Mouse (Mus musculus) cerebellum, postnatal 10 days (tissue): ENCODE measurements around the gene Olfr1226.
"Not testable (repeated sequence)": the region's sequence is repeated elsewhere in the genome, so short reads cannot be mapped to it uniquely, and the experiment has no call there.

Source experiments
- DNase-seq, 2 experiments: peaks; one replicate each; pipeline ENCODE4 v3.0.0; 2021; ENCODE audit warnings: mixed read lengths in 2 of 2

Olfr1226 gene

DNA sequence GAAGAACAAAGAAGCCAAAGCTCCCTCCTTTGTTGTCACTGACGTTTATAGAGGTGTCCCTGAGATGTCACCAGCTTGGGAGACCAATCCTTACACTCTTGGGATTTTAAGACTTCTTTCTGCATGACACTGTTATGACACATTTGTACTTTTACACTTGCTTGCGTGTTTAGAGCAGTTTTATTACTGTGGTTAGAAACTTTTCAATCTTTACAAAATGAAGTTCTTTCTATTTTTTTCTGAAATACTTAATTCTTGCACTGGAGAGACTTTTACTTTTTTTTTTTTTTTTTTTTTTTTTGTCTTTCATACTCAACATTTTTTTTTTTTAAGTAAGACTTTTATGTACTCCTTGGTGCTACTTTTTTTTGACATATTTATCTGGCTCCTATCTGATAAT is at the start of gene Olfr1226:
TSS of gene Olfr1226 (minus strand) at position 101 of the 400 bp plus-strand sequence.
- no peak for DNase-seq

DNA sequence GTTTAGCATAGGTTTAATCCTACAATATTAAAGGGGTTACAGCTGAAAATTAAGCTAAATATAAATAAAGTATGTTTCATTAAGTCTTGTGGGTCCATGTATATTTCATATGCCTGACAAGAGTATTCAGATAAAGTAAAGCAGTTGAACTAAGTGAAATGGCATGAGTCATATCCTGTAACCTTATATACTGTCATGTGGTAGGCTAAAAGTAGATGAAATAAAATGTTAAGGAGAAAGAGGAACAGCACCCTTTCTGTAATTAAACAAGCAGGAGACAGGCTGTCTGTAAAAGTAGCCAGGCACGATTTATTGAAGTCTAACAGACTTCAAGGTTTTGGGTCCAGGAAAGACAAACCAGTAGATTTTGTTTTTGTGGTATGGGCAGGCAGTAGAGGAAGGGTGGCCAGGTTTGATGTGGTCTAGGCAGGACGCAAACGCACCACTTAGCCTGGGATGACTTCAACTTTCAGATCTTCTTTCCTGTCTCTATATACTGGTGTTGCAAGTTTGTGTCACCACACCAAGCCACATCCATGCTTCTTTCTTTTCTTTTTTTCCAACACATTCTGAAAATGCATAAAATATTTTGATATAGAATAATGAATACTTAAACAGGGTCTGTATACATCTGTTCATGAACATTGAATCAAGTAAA is 3.4 kb downstream of the Olfr1226 start:
- DNase-seq: no peak

DNA sequence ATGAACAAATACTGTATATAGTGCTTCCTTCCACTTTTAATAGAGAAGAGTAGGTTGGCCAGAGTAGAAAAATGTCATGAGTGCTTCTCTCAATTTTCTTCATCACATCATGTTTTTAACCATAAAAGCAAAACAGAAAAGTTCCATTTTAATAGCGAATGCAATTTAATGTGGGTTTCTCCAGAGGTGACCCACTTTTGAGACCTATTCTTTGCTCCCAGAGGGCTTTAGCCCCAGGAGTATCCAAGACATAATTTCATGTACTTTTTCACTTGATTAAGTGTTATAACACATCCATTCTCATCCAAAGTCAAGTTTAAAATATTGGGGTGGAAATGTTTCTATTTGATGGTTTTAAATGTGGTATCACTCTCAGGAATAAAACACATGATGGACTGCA is 25.3 kb downstream of the Olfr1226 start, which contains the start of gene Olfr1225:
TSS of gene Olfr1225 (minus strand) at position 101 of the 400 bp plus-strand sequence.
- no peak for DNase-seq

DNA sequence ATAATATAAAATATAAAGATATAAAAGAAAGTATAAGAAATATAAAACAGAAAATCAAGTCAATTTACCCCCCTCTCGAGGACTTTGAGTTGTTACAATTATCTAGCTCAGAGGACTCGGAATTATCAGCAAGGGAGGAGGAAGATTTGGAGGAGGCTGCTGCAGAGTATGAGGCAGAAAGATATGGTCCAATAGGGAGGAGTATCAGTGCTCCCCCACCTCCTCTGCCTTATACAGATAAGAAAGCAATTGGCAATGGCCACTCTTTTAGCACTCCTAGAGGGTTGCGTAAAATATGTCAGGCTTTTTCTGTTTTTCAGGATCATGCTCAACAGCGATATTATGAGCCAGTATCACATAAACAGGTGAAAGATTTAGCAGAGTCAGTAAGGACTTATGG is 35.1 kb downstream of the Olfr1226 start:
- not testable (repeated sequence) for DNase-seq

DNA sequence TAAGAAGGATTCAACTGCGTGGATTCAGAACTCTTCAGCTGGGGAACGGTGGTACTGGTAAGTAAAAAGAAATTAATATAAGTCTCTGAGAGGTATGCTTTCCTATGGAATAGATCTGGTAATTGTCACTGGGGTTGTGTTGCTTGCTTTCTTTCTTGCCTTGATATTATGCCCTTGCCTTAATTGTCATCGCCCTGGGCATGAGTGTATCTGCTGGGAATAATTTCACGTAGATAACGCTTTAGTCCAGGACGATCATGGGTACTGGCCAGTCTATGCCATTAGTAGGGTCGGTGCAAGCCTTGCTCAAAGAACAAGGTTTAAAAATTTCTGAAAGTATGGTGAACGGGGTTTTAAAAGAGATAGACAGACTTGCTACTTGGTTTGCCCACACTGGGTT is 35.9 kb downstream of the Olfr1226 start, which contains the start of gene Olfr1224-ps1:
TSS of gene Olfr1224-ps1 (minus strand) at position 101 of the 400 bp plus-strand sequence.
- DNase-seq: not testable (repeated sequence)

DNA sequence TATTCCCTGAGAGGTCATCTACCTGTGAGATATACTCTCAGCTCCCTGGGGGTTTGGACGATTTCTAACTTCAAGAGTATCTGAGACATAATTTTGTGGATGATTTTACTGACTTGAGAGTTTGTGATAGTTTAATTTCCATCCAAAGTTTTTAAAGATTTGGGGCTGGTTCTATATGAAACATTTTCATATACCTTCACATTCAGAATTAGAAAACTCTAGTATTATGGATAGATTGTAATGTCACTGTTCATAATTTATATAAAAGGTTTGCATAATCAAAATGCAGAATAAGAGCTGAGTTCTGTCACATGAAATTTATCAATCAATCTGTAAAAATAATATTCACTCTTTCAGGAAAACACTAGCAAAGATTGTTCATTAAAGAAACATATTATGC is 48.4 kb downstream of the Olfr1226 start, which contains the start of gene Olfr1223:
TSS of gene Olfr1223 (minus strand) at position 101 of the 400 bp plus-strand sequence.
- no peak for DNase-seq
